ENCODE assay signal across 25 mouse cellular contexts in the genomic region with DNA sequence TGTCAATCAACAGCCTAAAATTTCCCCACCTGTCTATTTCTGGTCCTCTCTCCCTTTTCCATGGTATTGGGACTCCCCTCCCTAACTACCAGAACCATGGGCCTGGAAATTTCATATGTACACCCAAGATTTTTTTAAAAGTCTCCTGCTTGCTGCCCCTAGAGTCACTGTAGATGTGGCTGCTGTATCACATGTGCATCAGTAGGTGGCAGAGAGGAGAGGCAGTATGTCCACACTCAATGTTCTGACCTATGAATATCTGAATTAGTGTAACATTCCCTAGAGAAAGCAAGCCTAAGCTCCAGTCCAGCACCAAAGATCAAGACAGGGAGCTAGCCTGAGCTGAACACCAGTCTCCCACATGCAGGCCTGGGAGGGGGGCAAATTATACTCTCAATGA. TPM values are rescaled to one million over a fixed set of nuclear protein-coding genes. Genes with fewer than 3 reads are reported as not detected.
DNase-seq lines count a peak whose midpoint lies in the region; ATAC-seq and TF ChIP-seq lines count a peak whose summit lies in the region.
"Had no signal": no experiment of that assay in that cellular context is flagged by ENCODE, and none has a peak within 500 bp of the region (broad histone marks: within the 10 kb centered on the region; RNA-seq: fewer than 3 reads in every experiment).

No protein-coding gene starts in this region.

- H3K4me2 ChIP-seq in intestine, postnatal 0 days (replicated peaks; ENCODE audit: low read depth), result no peak overlapping the region
- H3K4me2 ChIP-seq in intestine, embryonic 16.5 days (ENCODE audit: low read depth, low read length), result no peak overlapping the region
- no peak overlapping the region for H3K4me2 ChIP-seq in CH12.LX (ENCODE audit: insufficient read depth, low read depth, poor library complexity, severe bottlenecking)
- H3K4me2 ChIP-seq: heart, embryonic 12.5 days; liver, embryonic 13.5 days had no signal

- peak; percentile 1 for DNase-seq in 3T3-L1 (ENCODE audit: low read depth, low spot score)
- DNase-seq in CH12.LX (ENCODE audit: extremely low read depth), result peak; percentile 2
- DNase-seq in cerebellum, postnatal 25 days, result no peak
- no peak for DNase-seq in heart, adult 11 months
- DNase-seq: adrenal gland, postnatal 14 days; cerebellum, adult 2 months; heart, postnatal 36 days; liver, embryonic 13.5 days; thymus, adult 18-20 months had no signal

- in situ Hi-C loops in CH12.LX (cut with MboI; ENCODE audit: low pct_ligation_motif_present, low pct_unique_long_range_greater_than_20kb, low sequenced_read_pairs), result no loop called here

- no peak for ATAC-seq in intestine, postnatal 0 days
- ATAC-seq in intestine, embryonic 16.5 days, result no peak
- ATAC-seq in common myeloid progenitor, adult 5-6 weeks (replicated peaks; ENCODE audit: low read depth, poor library complexity, severe bottlenecking), result peak; percentile 68
- no peak for ATAC-seq in monocyte, adult 5-6 weeks (replicated peaks; ENCODE audit: insufficient number of reproducible peaks, low FRiP score, low TSS enrichment, poor library complexity, severe bottlenecking)
- ATAC-seq: hindbrain, embryonic 16.5 days had no signal

- no peak for TF ChIP-seq EP300 in CH12.LX (IDR thresholded peaks at IDR 0.05; ENCODE audit: low read length)

- TF ChIP-seq POLR2A in CH12.LX (IDR thresholded peaks at IDR 0.05; ENCODE audit: low read depth, low read length), result no peak

- no peaks in the 10 kb centered on the region for H3K4me1 ChIP-seq in intestine, postnatal 0 days (replicated peaks; ENCODE audit: control insufficient read depth, insufficient read depth, low read length)
- H3K4me1 ChIP-seq in intestine, embryonic 16.5 days (ENCODE audit: control insufficient read depth, insufficient read depth, low read length), result no peaks in the 10 kb centered on the region
- no peaks in the 10 kb centered on the region for H3K4me1 ChIP-seq in CH12.LX (ENCODE audit: control insufficient read depth in 1 of 2, insufficient read depth in 2 of 2)
- H3K4me1 ChIP-seq: forebrain, embryonic 10.5 days; heart, embryonic 12.5 days; liver, embryonic 13.5 days had no signal

- dilution Hi-C loops in CH12.LX (cut with MboI; ENCODE audit: extremely low pct_ligation_motif_present, extremely low pct_unique_long_range_greater_than_20kb, low sequenced_read_pairs), result no loop called here

- H3K9me3 ChIP-seq in intestine, postnatal 0 days (ENCODE audit: control insufficient read depth), result no peaks in the 10 kb centered on the region
- no peaks in the 10 kb centered on the region for H3K9me3 ChIP-seq in intestine, embryonic 16.5 days (ENCODE audit: control insufficient read depth, low read length)
- no peaks in the 10 kb centered on the region for H3K9me3 ChIP-seq in CH12.LX (replicated peaks; ENCODE audit: low read length)
- H3K9me3 ChIP-seq: forebrain, embryonic 10.5 days; heart, embryonic 12.5 days; liver, embryonic 13.5 days had no signal

- peak; percentile 16 for TF ChIP-seq RAD21 in CH12.LX (IDR thresholded peaks at IDR 0.05; ENCODE audit: low read depth, low read length)

- no peak overlapping the region for H3K27ac ChIP-seq in intestine, postnatal 0 days (ENCODE audit: low read depth, low read length)
- no peak overlapping the region for H3K27ac ChIP-seq in intestine, embryonic 16.5 days (ENCODE audit: low read length)
- no peak overlapping the region for H3K27ac ChIP-seq in CH12.LX (ENCODE audit: insufficient read depth, low read depth)
- H3K27ac ChIP-seq: forebrain, embryonic 10.5 days; left cerebral cortex, adult 2 months; liver, embryonic 13.5 days had no signal

- peak; percentile 54 for TF ChIP-seq CTCF in intestine, postnatal 0 days (IDR thresholded peaks at IDR 0.05; ENCODE audit: low read depth)
- TF ChIP-seq CTCF in CH12.LX (conservative IDR thresholded peaks at IDR 0.05 in 1 of 2, IDR thresholded peaks at IDR 0.05 in 1 of 2; ENCODE audit: low read depth in 2 of 2, low read length in 2 of 2), result peak in 1 of 2 experiments; percentile 54; a peak in 2 of 4 replicates

- H3K79me2 ChIP-seq in CH12.LX (replicated peaks; ENCODE audit: control insufficient read depth, extremely low read depth, insufficient read depth, poor library complexity, severe bottlenecking), result no peaks in the 10 kb centered on the region

- H3K9ac ChIP-seq in intestine, postnatal 0 days (ENCODE audit: low read depth, low read length), result no peak overlapping the region
- no peak overlapping the region for H3K9ac ChIP-seq in intestine, embryonic 16.5 days (ENCODE audit: low read depth, low read length)
- no peak overlapping the region for H3K9ac ChIP-seq in CH12.LX (ENCODE audit: insufficient read depth, low read depth)
- H3K9ac ChIP-seq: heart, embryonic 12.5 days; liver, embryonic 13.5 days had no signal

- no peak overlapping the region for H3K4me3 ChIP-seq in intestine, postnatal 0 days (ENCODE audit: low read depth, low read length)
- no peak overlapping the region for H3K4me3 ChIP-seq in intestine, embryonic 16.5 days (ENCODE audit: low read length)
- H3K4me3 ChIP-seq in CH12.LX (replicated peaks in 1 of 3; ENCODE audit: low read depth in 2 of 3, low read length in 2 of 3, poor library complexity in 1 of 3), result no peak overlapping the region
- H3K4me3 ChIP-seq: forebrain, embryonic 10.5 days; heart, embryonic 12.5 days; left cerebral cortex, adult 2 months; liver, embryonic 13.5 days had no signal

- no peaks in the 10 kb centered on the region for H3K27me3 ChIP-seq in intestine, postnatal 0 days (replicated peaks; ENCODE audit: control insufficient read depth, insufficient read depth, low read length)
- no peaks in the 10 kb centered on the region for H3K27me3 ChIP-seq in intestine, embryonic 16.5 days (replicated peaks; ENCODE audit: control insufficient read depth, insufficient read depth, low read length)
- peaks cover 25% of the 10 kb centered on the region for H3K27me3 ChIP-seq in CH12.LX (replicated peaks)
- H3K27me3 ChIP-seq: heart, embryonic 12.5 days; liver, embryonic 13.5 days had no signal

- H3K36me3 ChIP-seq in intestine, postnatal 0 days (ENCODE audit: control insufficient read depth, insufficient read depth), result no peaks in the 10 kb centered on the region
- no peaks in the 10 kb centered on the region for H3K36me3 ChIP-seq in intestine, embryonic 16.5 days (ENCODE audit: control insufficient read depth, insufficient read depth, low read length)
- no peaks in the 10 kb centered on the region for H3K36me3 ChIP-seq in CH12.LX (replicated peaks in 1 of 2; ENCODE audit: control insufficient read depth in 1 of 2, insufficient read depth in 1 of 2, low read length in 1 of 2)
- H3K36me3 ChIP-seq: forebrain, embryonic 10.5 days; heart, embryonic 12.5 days; liver, embryonic 13.5 days had no signal

TF ChIP-seq in CH12.LX, 34 proteins besides CTCF, POLR2A, EP300 and RAD21:
- no peak for TF ChIP-seq KAT2A (IDR thresholded peaks at IDR 0.05; ENCODE audit: insufficient replicate concordance, low read length)
- TF ChIP-seq SMC3 (IDR thresholded peaks at IDR 0.05; ENCODE audit: low read depth, low read length), result peak; percentile 52
TF ChIP-seq in CH12.LX: peak in this region for 1.

RNA-seq across cellular contexts. Expression of gene Gzmc, which starts 6.0 kb away (rescaled TPM):
- not detected in 2 replicates for polyA plus RNA-seq in intestine, postnatal 0 days (2015; fragmentation: Nextera tagmentation; extraction: Ambion mirVana)
- polyA plus RNA-seq in intestine, embryonic 16.5 days (2015; fragmentation: Nextera tagmentation; extraction: Ambion mirVana), result not detected in 2 replicates
- total RNA-seq in CH12.LX (2012; rRNA removed) (not detected in 2 replicates), CH12.LX (2014; rRNA removed) (not detected in 2 replicates)
- not detected in 2 replicates for polyA plus RNA-seq in CH12.LX (2012; ENCODE audit: insufficient read length, low read depth)
- not detected in 2 replicates for total RNA-seq in common myeloid progenitor, adult 5-6 weeks (2017)
- total RNA-seq in monocyte, adult 5-6 weeks (2017), result 2.5 to 7.6 TPM in 2 of 3 replicates, not detected in the other
- total RNA-seq: adrenal gland, postnatal 14 days; gastrocnemius, postnatal 4 days; heart, postnatal 36 days; layer of hippocampus, adult 8-10 months; left cerebral cortex, adult 2 months; neutrophil, adult 5-6 weeks had no signal
- polyA plus RNA-seq: C2C12; cerebellum, adult 2 months; forebrain, embryonic 10.5 days; heart, embryonic 12.5 days; hindbrain, embryonic 16.5 days; kidney, embryonic 16.5 days; limb, embryonic 11.5 days; liver, embryonic 13.5 days; lung, embryonic 16.5 days had no signal

RNA-seq across cellular contexts. Expression of gene Gzmb, which starts 21.7 kb away (rescaled TPM):
- 0.21 and 0.34 TPM in 2 replicates for polyA plus RNA-seq in intestine, postnatal 0 days (2015; fragmentation: Nextera tagmentation; extraction: Ambion mirVana)
- 0.86 and 1.3 TPM in 2 replicates for polyA plus RNA-seq in intestine, embryonic 16.5 days (2015; fragmentation: Nextera tagmentation; extraction: Ambion mirVana)
- total RNA-seq in CH12.LX (2012; rRNA removed) (not detected in 2 replicates), CH12.LX (2014; rRNA removed) (not detected in 2 replicates)
- polyA plus RNA-seq in CH12.LX (2012; ENCODE audit: insufficient read length, low read depth), result not detected in 2 replicates
- 0.91 and 2.1 TPM in 2 replicates for total RNA-seq in common myeloid progenitor, adult 5-6 weeks (2017)
- total RNA-seq in monocyte, adult 5-6 weeks (2017), result 264 to 599 TPM (median 278 TPM) in 3 replicates
- total RNA-seq: gastrocnemius, postnatal 4 days; heart, postnatal 36 days; layer of hippocampus, adult 8-10 months; left cerebral cortex, adult 2 months had no signal
- polyA plus RNA-seq: C2C12; cerebellum, adult 2 months; forebrain, embryonic 10.5 days; heart, embryonic 12.5 days; hindbrain, embryonic 16.5 days; limb, embryonic 11.5 days had no signal

RNA-seq across cellular contexts. Expression of gene Gzmf, which starts 29.2 kb away (rescaled TPM):
- polyA plus RNA-seq in intestine, postnatal 0 days (2015; fragmentation: Nextera tagmentation; extraction: Ambion mirVana), result not detected in 2 replicates
- not detected in 2 replicates for polyA plus RNA-seq in intestine, embryonic 16.5 days (2015; fragmentation: Nextera tagmentation; extraction: Ambion mirVana)
- not detected in 2 replicates for total RNA-seq in CH12.LX (2012; rRNA removed)
- not detected in 2 replicates for total RNA-seq in CH12.LX (2014; rRNA removed)
- not detected in 2 replicates for polyA plus RNA-seq in CH12.LX (2012; ENCODE audit: insufficient read length, low read depth)
- not detected in 2 replicates for total RNA-seq in common myeloid progenitor, adult 5-6 weeks (2017)
- not detected in 3 replicates for total RNA-seq in monocyte, adult 5-6 weeks (2017)
- total RNA-seq: adrenal gland, postnatal 14 days; gastrocnemius, postnatal 4 days; heart, postnatal 36 days; layer of hippocampus, adult 8-10 months; left cerebral cortex, adult 2 months; neutrophil, adult 5-6 weeks had no signal
- polyA plus RNA-seq: C2C12; cerebellum, adult 2 months; embryonic facial prominence, embryonic 14.5 days; forebrain, embryonic 10.5 days; heart, embryonic 12.5 days; hindbrain, embryonic 16.5 days; kidney, embryonic 16.5 days; limb, embryonic 11.5 days; liver, embryonic 13.5 days; lung, embryonic 16.5 days had no signal

Comparison
In these comparisons a context has a peak if more than half of its experiments do, and no peak if none do; other contexts are left out.
1. DNase-seq: peak in 3T3-L1 (single experiment) and CH12.LX (single experiment); none in cerebellum, postnatal 25 days (0 of 2) and heart, adult 11 months (single experiment).
2. RNA of gene Gzmb, which starts 21.7 kb away (total RNA-seq): 264 to 599 TPM in monocyte, adult 5-6 weeks; 0.91 to 2.1 TPM in common myeloid progenitor, adult 5-6 weeks and not detected in CH12.LX; every median in the first group is over 10 times any median in the second.